Mouse (Mus musculus) midbrain, embryonic 14.5 days (tissue): ENCODE results near the gene Slc16a12. TPM values are rescaled to one million over a fixed set of nuclear protein-coding genes. Genes with fewer than 3 reads are reported as not detected.

ENCODE experiments used
- ATAC-seq: fragments of 200-750 bp; cut with Nextera tagmentation; 2 replicates; pipeline ENCODE4 v1.8.0; 2017; ENCODE audit warnings: moderate number of reproducible peaks, moderate library complexity; ENCODE audit not compliant: low FRiP score, low TSS enrichment
- DNase-seq: peaks from one replicate; pipeline ENCODE4 v3.0.0-alpha.2; 2015
- H3K27ac ChIP-seq: fragments of 300-500 bp; sonication (generic); replicated peaks from 2 replicates; pipeline ENCODE4 v1.5.1; 2014; ENCODE audit warnings: mild to moderate bottlenecking, low read depth, low read length, moderate library complexity
- H3K27me3 ChIP-seq: fragments of 300-500 bp; sonication (generic); 2 replicates; pipeline ENCODE4 v1.6.1; 2014; ENCODE audit warnings: low read length, control low read depth, mixed read lengths; ENCODE audit not compliant: control insufficient read depth, insufficient read depth
- H3K36me3 ChIP-seq: fragments of 300-500 bp; sonication (generic); 2 replicates; pipeline ENCODE4 v1.6.1; 2014; ENCODE audit warnings: low read length, control low read depth; ENCODE audit not compliant: control insufficient read depth, insufficient read depth
- H3K4me1 ChIP-seq: fragments of 300-500 bp; sonication (generic); 2 replicates; pipeline ENCODE4 v1.6.1; 2014; ENCODE audit warnings: mild to moderate bottlenecking, antibody characterized with exemption, low read length, control low read depth; ENCODE audit not compliant: control insufficient read depth, insufficient read depth
- H3K4me2 ChIP-seq: fragments of 300-500 bp; sonication (generic); 2 replicates; pipeline ENCODE4 v1.6.1; 2014; ENCODE audit warnings: mild to moderate bottlenecking, low read length, moderate library complexity
- H3K4me3 ChIP-seq: fragments of 300-500 bp; sonication (generic); replicated peaks from 2 replicates; pipeline ENCODE4 v1.5.1; 2014; ENCODE audit warnings: low read depth, low read length
- H3K9ac ChIP-seq: fragments of 300-500 bp; sonication (generic); replicated peaks from 2 replicates; pipeline ENCODE4 v1.6.1; 2014; ENCODE audit warnings: mild to moderate bottlenecking, low read length, moderate library complexity
- H3K9me3 ChIP-seq: fragments of 300-500 bp; sonication (generic); 2 replicates; pipeline ENCODE4 v1.6.1; 2016; ENCODE audit warnings: low read length, control low read depth, mixed read lengths; ENCODE audit not compliant: control insufficient read depth
- WGBS: fragments of 180-500 bp; shearing (Covaris S2); extraction: QIAGEN DNeasy Blood & Tissue Kit; methylation state at CpG from one replicate; pipeline ENCODE4 v1.1.7; 2014; 5-methylcytosine and 5-hydroxymethylcytosine counted together
- microRNA-seq: library from miRNA; unstranded; fragments of <30 nt; microRNA quantifications from one replicate; pipeline ENCODE4, GENCODE M21; 2016
- polyA plus RNA-seq: library from polyadenylated mRNA; unstranded; fragments of >200 nt; fragmentation: Nextera tagmentation; extraction: Ambion mirVana; gene quantifications from 2 replicates; pipeline ENCODE4 v1.2.1, GENCODE M21; 2014

Gene Slc16a12
- polyA plus RNA-seq, 1 experiment from 2014 or later: 4.1 TPM

GRCm38 (mm10) chr19:34623781-34624180, 123.3 kb downstream of the Slc16a12 start:
- 92% methylated on average over 6 of the region's 6 CpGs for WGBS
- H3K9me3 ChIP-seq: no peaks in the 10 kb centered on the region
- H3K4me3 ChIP-seq: no peak overlapping the region
- no peak overlapping the region for H3K4me2 ChIP-seq
- ATAC-seq (no peak), DNase-seq (no peak)
- no peaks in the 10 kb centered on the region for H3K36me3 ChIP-seq
- no peak overlapping the region for H3K27ac ChIP-seq
- no peaks in the 10 kb centered on the region for H3K27me3 ChIP-seq
- H3K9ac ChIP-seq: no peak overlapping the region
- no peaks in the 10 kb centered on the region for H3K4me1 ChIP-seq

- DNase-seq (no peak), ATAC-seq (no peak)
- no peaks in the 10 kb centered on the region for H3K4me1 ChIP-seq
- H3K9me3 ChIP-seq: no peaks in the 10 kb centered on the region
- H3K27me3 ChIP-seq: no peaks in the 10 kb centered on the region
- 92% methylated on average over 5 of the region's 5 CpGs for WGBS
- H3K36me3 ChIP-seq: no peaks in the 10 kb centered on the region
- no peak overlapping the region for H3K4me3 ChIP-seq
- H3K9ac ChIP-seq: no peak overlapping the region
- H3K27ac ChIP-seq: no peak overlapping the region
- H3K4me2 ChIP-seq: no peak overlapping the region
Observed at GRCm38 (mm10) chr19:34620871-34621270, 126.2 kb downstream of the Slc16a12 start.

Small RNA genes within 50 kb of the gene (microRNA-seq; reads per million reads assigned to microRNA genes)
- not detected for gene Gm27476

Other genes with a start within 250 kb of the Slc16a12 start
- gene Lipa, start 219.8 kb downstream of the Slc16a12 start, polyA plus RNA-seq: 15.2 and 24.8 TPM in 2 replicates
- gene Ifit2, start 196.6 kb downstream of the Slc16a12 start, polyA plus RNA-seq: 3.1 and 7.9 TPM in 2 replicates
- gene Ifit3, start 163.8 kb downstream of the Slc16a12 start, polyA plus RNA-seq: 0.15 and 8.8 TPM in 2 replicates
- gene Ifit1bl1, start 145.3 kb downstream of the Slc16a12 start, polyA plus RNA-seq: 0.98 and 1.3 TPM in 2 replicates
- 1.2 TPM in 1 of 2 replicates, not detected in the other for gene Ifit3b, start 139.3 kb downstream of the Slc16a12 start, polyA plus RNA-seq
- 0.30 and 0.55 TPM in 2 replicates for gene Ifit1bl2, start 106.5 kb downstream of the Slc16a12 start, polyA plus RNA-seq
- gene Ifit1, start 106.4 kb downstream of the Slc16a12 start, polyA plus RNA-seq: 0.16 and 3.5 TPM in 2 replicates
- gene Pank1, start 132.2 kb upstream of the Slc16a12 start, polyA plus RNA-seq: 10.5 and 10.7 TPM in 2 replicates
- 8.7 and 14.1 TPM in 2 replicates for gene Kif20b, start 175.1 kb upstream of the Slc16a12 start, polyA plus RNA-seq